Mouse (Mus musculus) A20 (cell line): ENCODE measurements around the gene Arf1.

ENCODE experiments used
- DNase-seq: peaks from one replicate; pipeline ENCODE4 v3.0.0-alpha.2; 2011; ENCODE audit warnings: low read depth, low spot score

Gene Arf1

GRCm38 (mm10) chr11:59192059-59192386, 36.0 kb downstream of the Arf1 start, which contains the start of gene Guk1:
Gene Guk1 (minus strand): TSS chr11:59192212.
- DNase-seq = no peak

- DNase-seq = peak; percentile 94
Observed at GRCm38 (mm10) chr11:59191231-59192058, 36.6 kb downstream of the Arf1 start.

DNA sequence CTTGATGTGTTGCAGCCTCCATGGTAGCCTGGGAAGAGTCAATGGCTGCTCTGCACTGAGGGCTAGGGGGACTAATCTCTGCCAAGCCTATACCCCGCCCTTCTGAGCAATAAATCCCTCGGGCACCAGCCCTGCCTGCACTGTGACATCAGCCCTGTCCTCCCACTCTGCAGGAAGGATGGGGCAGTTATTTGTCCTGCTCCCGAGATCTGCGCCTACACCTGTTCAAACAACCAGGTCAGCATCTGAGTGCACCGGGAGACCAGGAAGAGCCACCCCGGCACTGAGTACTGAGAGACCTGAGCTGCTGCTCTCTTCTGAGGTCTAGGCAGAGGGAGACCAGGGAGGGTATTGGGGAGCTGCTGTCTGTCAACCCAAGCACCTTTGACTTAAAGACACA, 40.4 kb downstream of the Arf1 start:
- DNase-seq = no peak

DNA sequence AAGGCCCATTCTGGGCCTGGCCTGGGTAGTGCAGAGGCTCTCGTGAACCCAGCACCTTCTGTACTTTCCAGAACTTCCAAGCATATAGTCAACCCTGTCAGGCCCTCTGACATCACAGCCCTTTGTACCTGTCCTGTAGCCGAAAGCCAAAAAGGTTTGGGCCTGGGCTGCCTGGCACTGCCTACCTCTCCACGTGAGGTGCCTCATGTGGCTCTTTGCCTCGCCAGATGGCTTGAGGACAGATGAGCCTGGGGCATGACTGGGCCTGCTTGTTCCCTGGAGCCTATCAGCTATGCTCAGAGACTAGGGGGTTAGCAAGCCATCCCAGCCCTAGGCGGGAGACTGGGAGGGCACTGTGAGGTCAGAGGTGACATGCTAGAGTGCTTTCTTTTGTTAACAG, 42.6 kb downstream of the Arf1 start:
- no peak for DNase-seq

DNA sequence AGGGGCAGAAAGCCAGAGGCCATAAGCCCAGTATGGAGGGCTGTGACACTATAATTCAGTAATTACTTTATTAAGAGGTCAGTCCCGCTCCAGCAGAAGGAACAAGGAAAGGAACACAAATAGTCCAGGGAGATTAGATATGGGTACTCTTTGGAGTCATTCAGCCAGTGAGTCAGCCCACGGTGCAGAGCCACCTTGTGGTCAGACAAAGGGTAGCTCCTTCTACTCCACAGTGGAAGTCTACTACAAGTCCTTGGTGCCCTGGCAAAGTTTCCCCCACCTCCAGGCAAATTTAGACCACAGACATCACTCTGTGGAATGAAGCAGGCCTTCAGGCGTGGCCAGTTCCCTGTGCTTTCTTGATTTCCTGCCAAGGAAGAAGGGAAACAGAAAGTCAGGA, 44.2 kb downstream of the Arf1 start:
- DNase-seq = peak; percentile 44

DNA sequence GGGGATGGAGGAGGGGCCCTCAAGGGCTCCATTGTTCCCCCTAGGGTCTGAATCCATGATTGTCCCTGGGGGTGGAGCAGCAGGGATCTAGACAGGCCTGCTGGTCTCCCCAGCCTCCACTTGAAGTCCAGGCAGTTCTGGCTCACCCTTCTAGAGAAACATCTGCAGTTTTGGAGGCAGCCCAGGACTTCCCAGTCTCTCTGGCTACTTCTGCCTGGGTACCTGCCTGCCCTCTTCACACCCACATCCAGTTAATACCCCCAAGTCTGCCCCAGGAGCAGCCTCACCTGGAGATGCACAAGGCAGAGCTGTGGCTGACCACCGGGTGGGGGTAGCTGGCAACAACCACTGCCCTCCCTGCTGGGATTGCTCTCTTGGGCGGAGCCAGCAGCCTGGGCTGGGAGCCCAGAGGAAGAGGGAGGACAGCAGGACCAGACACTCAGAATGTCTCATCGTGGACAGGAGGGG, 45.2 kb downstream of the Arf1 start, which contains the start of gene Gjc2:
Gene Gjc2 (minus strand): TSS at position 350 of the 468 bp plus-strand sequence.
- DNase-seq = no peak

DNA sequence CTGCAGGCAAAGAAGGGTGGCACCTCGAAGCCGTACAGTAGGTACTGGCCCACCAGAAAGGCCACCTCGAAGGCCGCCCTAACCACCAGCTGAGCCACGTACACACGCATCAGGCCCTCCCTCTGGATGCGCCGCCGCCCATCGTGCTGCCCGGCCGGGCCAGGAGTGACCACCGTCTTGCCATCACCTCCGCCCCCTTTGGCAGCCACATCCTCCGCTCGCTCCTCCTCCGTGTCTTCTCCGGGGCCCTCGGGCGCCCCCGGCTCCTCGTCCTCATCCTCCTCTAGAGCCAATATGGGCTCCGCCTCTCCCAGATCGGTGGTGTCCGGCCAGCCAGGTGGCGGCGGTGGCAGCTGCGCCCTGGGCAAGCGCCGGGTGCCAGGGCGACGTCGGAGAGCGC, 51.1 kb downstream of the Arf1 start:
- no peak for DNase-seq

DNA sequence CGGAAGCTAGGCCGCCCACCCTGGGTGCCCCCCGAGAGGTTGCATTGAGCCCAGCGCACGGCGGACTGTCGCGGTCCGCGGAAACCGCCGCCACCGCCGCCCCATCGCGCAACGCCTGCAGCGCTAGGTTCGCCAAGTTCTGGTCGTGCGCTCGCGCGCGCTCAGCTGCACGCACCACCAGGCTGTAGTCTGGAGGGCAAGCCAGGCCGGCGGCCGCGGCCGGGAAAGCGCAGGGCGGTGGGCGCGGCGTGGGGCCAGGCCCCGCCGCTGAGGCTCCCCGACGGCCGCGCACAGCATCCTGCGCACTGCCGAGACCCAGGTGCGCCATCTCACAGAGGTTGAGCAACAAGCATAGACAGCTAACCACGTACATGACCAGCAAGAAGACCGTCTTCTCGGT, 51.6 kb downstream of the Arf1 start:
- DNase-seq = no peak

- no peak for DNase-seq
Observed at GRCm38 (mm10) chr11:59174189-59174838, 53.8 kb downstream of the Arf1 start.

GRCm38 (mm10) chr11:59170549-59170948, 57.5 kb downstream of the Arf1 start:
- DNase-seq = no peak

- DNase-seq = no peak
Observed at GRCm38 (mm10) chr11:59169807-59170206, 58.3 kb downstream of the Arf1 start.

- no peak for DNase-seq
Observed at GRCm38 (mm10) chr11:59165616-59166241, 62.3 kb downstream of the Arf1 start.

- no peak for DNase-seq
Observed at GRCm38 (mm10) chr11:59164384-59164783, 63.7 kb downstream of the Arf1 start.

DNA sequence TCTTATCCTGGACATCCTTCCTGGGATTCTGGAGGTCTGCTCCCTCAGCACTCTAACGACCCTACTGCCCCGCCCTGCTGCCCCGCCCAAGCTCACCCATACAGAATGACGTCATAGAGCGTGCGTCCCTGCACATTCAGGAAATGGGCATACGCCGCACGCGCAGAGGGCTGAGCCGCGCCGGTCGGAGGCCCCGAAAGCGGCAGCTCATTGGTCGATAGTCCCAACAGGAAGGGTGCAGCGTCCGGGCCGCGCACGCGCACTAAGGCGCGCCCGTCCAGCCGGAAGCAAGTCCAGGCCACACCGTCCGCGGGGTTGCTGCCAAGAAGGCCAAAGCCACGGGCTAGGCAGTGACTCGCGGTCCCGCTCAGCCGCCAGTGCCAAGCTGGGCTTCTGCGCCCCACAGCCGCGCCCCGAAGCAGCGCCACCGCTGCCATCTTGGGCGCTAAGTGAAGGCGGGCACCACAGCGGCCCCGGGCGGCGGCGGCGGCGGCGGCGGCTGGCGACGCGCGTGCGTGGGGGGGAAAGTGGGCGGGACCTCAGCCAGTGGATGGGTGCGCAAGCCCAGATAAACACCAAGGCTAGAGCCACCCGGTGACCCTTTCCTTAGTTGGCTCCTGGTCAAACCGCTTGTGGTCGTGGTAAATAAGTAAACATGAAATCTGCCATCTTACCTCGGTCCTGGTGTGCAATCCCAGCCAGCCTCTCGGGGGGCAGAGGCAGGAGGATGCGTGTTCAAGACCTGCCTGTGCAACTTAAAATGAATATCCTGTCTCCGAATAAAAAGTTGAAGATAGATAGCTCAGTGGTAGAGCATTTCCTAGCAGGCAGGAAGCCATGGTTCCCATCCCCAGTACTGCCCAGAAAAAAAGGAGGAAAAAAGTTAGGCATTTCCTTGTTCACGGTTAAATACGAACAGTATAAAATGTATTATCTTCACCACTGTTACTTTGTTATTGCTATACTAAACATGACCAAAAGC, 64.5 kb downstream of the Arf1 start, which contains the start of gene Iba57:
Gene Iba57 (minus strand): TSS at position 485 of the 982 bp plus-strand sequence.
- peak; percentile 99 for DNase-seq

DNA sequence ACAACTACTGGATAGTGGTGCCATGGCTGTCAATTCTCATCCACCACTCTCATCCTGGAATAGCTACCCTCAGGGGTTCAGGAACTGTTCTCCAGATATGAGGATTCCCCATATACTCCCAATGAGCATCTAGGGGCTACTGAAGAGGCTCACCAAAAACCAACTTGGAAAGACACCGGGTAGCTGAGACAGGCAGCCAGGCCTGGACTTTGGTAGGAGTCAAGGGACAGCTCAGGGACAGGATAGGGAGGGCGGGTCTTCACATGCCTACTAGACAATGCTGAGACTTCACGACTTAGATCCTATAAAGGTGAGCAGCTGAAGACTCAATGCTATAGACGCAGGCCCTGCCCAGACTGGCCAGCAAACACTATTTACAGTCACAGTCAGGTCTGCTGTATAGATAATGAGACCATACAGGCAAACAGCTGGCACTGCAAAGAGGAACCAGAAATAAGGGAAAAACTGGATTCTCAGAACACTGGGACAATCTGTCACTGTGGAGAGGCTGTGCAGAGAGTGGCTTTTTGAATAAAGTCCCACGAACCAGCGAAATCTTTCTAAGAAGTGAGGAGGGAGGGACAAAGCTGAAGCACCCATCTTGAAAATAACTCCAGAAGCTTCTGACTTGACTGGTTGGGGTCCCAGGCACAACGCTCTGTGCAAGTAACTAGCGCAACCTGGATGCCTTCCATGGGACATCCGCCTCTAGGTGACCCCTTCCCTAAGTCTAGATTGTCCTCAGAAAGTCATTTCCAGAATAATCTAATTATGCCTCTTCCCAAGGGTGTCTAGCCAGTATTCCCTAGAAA, 65.4 kb downstream of the Arf1 start:
- peak; percentile 4 for DNase-seq
